9 mouse cellular contexts compared by ENCODE assay signal in the genomic region with DNA sequence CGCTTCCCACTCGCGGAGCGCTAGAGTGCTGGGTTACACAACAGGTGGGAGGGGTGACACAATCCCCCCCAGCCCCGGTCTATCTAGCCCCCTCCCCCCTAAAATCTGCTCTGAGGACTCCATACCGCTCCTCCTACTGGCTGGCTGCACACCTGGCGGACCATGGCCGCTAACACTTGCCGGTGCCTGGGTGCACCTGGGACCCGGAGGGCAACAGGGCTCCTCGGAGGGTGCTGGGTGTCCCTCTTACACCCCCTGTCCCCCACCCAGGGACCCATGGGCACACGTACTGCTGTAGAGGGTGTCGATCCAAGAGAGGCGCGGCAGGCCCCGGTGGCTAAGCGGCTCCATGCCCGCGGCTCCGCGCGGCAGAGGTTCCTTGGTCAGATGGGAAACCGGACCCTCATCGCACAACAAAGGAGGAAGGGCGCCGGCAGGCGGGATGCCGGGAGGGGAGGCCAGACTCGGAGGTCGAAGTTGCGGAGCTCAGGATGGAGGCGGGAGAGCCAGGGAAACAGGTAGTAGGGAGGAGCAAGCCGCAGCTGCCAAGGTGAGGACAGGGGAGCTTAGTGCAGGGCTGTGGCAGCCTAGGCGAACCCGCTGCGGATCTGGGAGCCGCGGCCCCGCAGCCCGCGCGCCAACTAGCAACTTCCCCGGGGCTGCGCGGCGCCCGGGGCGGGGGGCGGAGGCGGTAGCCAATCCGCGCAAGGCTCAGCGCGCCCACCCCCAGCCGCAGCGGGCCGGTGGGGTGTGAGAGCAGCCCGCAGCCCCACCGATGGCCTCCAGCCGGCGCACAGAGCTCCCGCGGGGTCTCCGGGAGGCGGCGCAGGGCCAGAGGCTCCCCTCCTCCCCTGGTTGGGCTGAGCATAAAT. TPM values are rescaled to one million over a fixed set of nuclear protein-coding genes. Genes with fewer than 3 reads are reported as not detected.
DNase-seq lines count a peak whose midpoint lies in the region; ATAC-seq and TF ChIP-seq lines count a peak whose summit lies in the region.
"Had no signal": no experiment of that assay in that cellular context is flagged by ENCODE, and none has a peak within 500 bp of the region (broad histone marks: within the 10 kb centered on the region; RNA-seq: fewer than 3 reads in every experiment).

No protein-coding gene starts in this region.

- no peak for DNase-seq in lung, postnatal 36 days
- peak in 1 of 2 experiments; percentile 68 for DNase-seq in layer of hippocampus, adult 2 months (ENCODE audit: low spot score in 2 of 2)
- DNase-seq in lung, postnatal 4 days = peak; percentile 17 to 38

- peaks cover 3% of the 10 kb centered on the region; the same call in 1 of the 2 replicates for H3K4me1 ChIP-seq in lung, embryonic 16.5 days (replicated peaks; ENCODE audit: control insufficient read depth, insufficient read depth, low read length)
- peaks cover 18% of the 10 kb centered on the region for H3K4me1 ChIP-seq in stomach, embryonic 14.5 days (ENCODE audit: control insufficient read depth, insufficient read depth, low read length)

- H3K9me3 ChIP-seq in lung, embryonic 16.5 days (ENCODE audit: control insufficient read depth, low read length) = no peaks in the 10 kb centered on the region
- H3K9me3 ChIP-seq in stomach, embryonic 14.5 days (ENCODE audit: control insufficient read depth, low read depth, low read length) = no peaks in the 10 kb centered on the region

- peak; percentile 82 for ATAC-seq in lung, embryonic 16.5 days (ENCODE audit: low read depth)
- peak; percentile 29; the same call in 1 of the 2 replicates for ATAC-seq in common myeloid progenitor, adult 5-6 weeks (replicated peaks; ENCODE audit: low read depth, poor library complexity, severe bottlenecking)
- ATAC-seq in granulocyte monocyte progenitor cell, adult 5-6 weeks (replicated peaks; ENCODE audit: poor library complexity, severe bottlenecking) = peak; percentile 42; the same call in 1 of the 2 replicates
- peak; percentile 88 for ATAC-seq in stomach, embryonic 14.5 days (ENCODE audit: insufficient number of reproducible peaks, insufficient read depth, low FRiP score, low read depth)
- no peak for ATAC-seq in inflammation-experienced regulatory T-cells, adult 6 months

- peaks cover 7% of the 10 kb centered on the region for H3K27me3 ChIP-seq in lung, embryonic 16.5 days (ENCODE audit: control insufficient read depth, insufficient read depth, low read depth, low read length)
- no peaks in the 10 kb centered on the region for H3K27me3 ChIP-seq in stomach, embryonic 14.5 days (ENCODE audit: control insufficient read depth, insufficient read depth, low read length)

- no peaks in the 10 kb centered on the region for H3K36me3 ChIP-seq in lung, embryonic 16.5 days (ENCODE audit: control insufficient read depth, insufficient read depth, low read length)
- no peaks in the 10 kb centered on the region for H3K36me3 ChIP-seq in stomach, embryonic 14.5 days (ENCODE audit: control insufficient read depth, insufficient read depth, low read length)

- H3K27ac ChIP-seq in lung, embryonic 16.5 days (ENCODE audit: low read length) = no peak overlapping the region
- peak overlapping the region; percentile 99 for H3K27ac ChIP-seq in layer of hippocampus, adult 2 months
- no peak overlapping the region for H3K27ac ChIP-seq in stomach, embryonic 14.5 days (ENCODE audit: low read length)

- WGBS in lung, embryonic 16.5 days = 1% methylated on average over 63 of the region's 66 CpGs
- WGBS in stomach, embryonic 14.5 days = 1% methylated on average over 54 of the region's 66 CpGs

- H3K4me2 ChIP-seq in lung, embryonic 16.5 days (ENCODE audit: low read depth, low read length) = peak overlapping the region; percentile 99
- peak overlapping the region; percentile 96 for H3K4me2 ChIP-seq in stomach, embryonic 14.5 days (replicated peaks; ENCODE audit: low read depth, low read length)

- TF ChIP-seq CTCF in layer of hippocampus, adult 2 months (conservative IDR thresholded peaks at IDR 0.05) = peak; percentile 47

- peak overlapping the region; percentile 72 for H3K9ac ChIP-seq in lung, embryonic 16.5 days (ENCODE audit: low read length)
- peak overlapping the region; percentile 60 for H3K9ac ChIP-seq in stomach, embryonic 14.5 days (replicated peaks; ENCODE audit: low read depth, low read length)

- H3K4me3 ChIP-seq in lung, embryonic 16.5 days (ENCODE audit: low read length) = peak overlapping the region; percentile 64
- peak overlapping the region; percentile 89 for H3K4me3 ChIP-seq in layer of hippocampus, adult 2 months
- H3K4me3 ChIP-seq in stomach, embryonic 14.5 days (ENCODE audit: low read depth, low read length) = peak overlapping the region; percentile 69
- H3K4me3 ChIP-seq: erythroblast, embryonic 14.5 days had no signal

RNA-seq across cellular contexts. Expression of a gene that starts 51.1 kb away (rescaled TPM):
- polyA plus RNA-seq in lung, embryonic 16.5 days (2015; fragmentation: Nextera tagmentation; extraction: Ambion mirVana) = 19.1 and 21.6 TPM in 2 replicates
- total RNA-seq in common myeloid progenitor, adult 5-6 weeks (2017) = 32.9 and 42.4 TPM in 2 replicates
- 39.3 and 53.0 TPM in 2 replicates for total RNA-seq in granulocyte monocyte progenitor cell, adult 5-6 weeks (2014; fragmentation: Nextera tagmentation)
- total RNA-seq in granulocyte monocyte progenitor cell, adult 5-6 weeks (2017) = 48.2 and 54.3 TPM in 2 replicates
- 100 to 1,000 TPM; 528 to 537 TPM for total RNA-seq in layer of hippocampus, adult 2 months (2021)
- polyA plus RNA-seq in stomach, embryonic 14.5 days (2014; fragmentation: Nextera tagmentation; extraction: Ambion mirVana) = 42.7 and 49.0 TPM in 2 replicates
- polyA plus RNA-seq in inflammation-experienced regulatory T-cells, adult 6 months (2017; shearing (Covaris generic)) = 10 to 100 TPM; 14.4 to 17.1 (median 15.4) TPM

Comparison
In these comparisons a context has a peak if more than half of its experiments do, and no peak if none do; other contexts are left out.
1. RNA of a gene that starts 51.1 kb away (total RNA-seq): 528 to 537 TPM in layer of hippocampus, adult 2 months; 39.3 to 54.3 TPM in granulocyte monocyte progenitor cell, adult 5-6 weeks and 32.9 to 42.4 TPM in common myeloid progenitor, adult 5-6 weeks; every median in the first group is over 4 times any median in the second.
2. Peak in every context shown above with its lines, with median percentiles within 50 percentile points of each other: H3K4me3 ChIP-seq.